Mouse (Mus musculus) midbrain, embryonic 16.5 days (tissue): ENCODE data around the gene Gm28374. TPM values are rescaled to one million over a fixed set of nuclear protein-coding genes. Genes with fewer than 3 reads are reported as not detected.

ENCODE experiments used
- ATAC-seq: fragments of 200-750 bp; cut with Nextera tagmentation; 2 replicates; pipeline ENCODE4 v1.8.0; 2017; ENCODE audit warnings: moderate TSS enrichment
- H3K27ac ChIP-seq: fragments of 300-500 bp; sonication (generic); 2 replicates; pipeline ENCODE4 v1.5.1; 2014; ENCODE audit warnings: mild to moderate bottlenecking, low read length, mixed read lengths
- H3K27me3 ChIP-seq: fragments of 300-500 bp; sonication (generic); 2 replicates; pipeline ENCODE4 v1.6.1; 2014; ENCODE audit warnings: low read depth, low read length, mixed read lengths; ENCODE audit not compliant: control insufficient read depth, insufficient read depth
- H3K36me3 ChIP-seq: fragments of 300-500 bp; sonication (generic); 2 replicates; pipeline ENCODE4 v1.6.1; 2014; ENCODE audit warnings: mild to moderate bottlenecking, low read length, moderate library complexity, mixed read lengths; ENCODE audit not compliant: control insufficient read depth, insufficient read depth
- H3K4me1 ChIP-seq: fragments of 300-500 bp; sonication (generic); 2 replicates; pipeline ENCODE4 v1.6.1; 2014; ENCODE audit warnings: mild to moderate bottlenecking, low read length, mixed read lengths; ENCODE audit not compliant: control insufficient read depth, insufficient read depth
- H3K4me2 ChIP-seq: fragments of 300-500 bp; sonication (generic); 2 replicates; pipeline ENCODE4 v1.6.1; 2014; ENCODE audit warnings: mild to moderate bottlenecking, low read length, mixed read lengths
- H3K4me3 ChIP-seq: fragments of 300-500 bp; sonication (generic); 2 replicates; pipeline ENCODE4 v1.5.1; 2014; ENCODE audit warnings: low read depth, mild to moderate bottlenecking, low read length, moderate library complexity, mixed read lengths
- H3K9ac ChIP-seq: fragments of 300-500 bp; sonication (generic); 2 replicates; pipeline ENCODE4 v1.6.1; 2014; ENCODE audit warnings: low read depth, low read length, mixed read lengths
- H3K9me3 ChIP-seq: fragments of 300-500 bp; sonication (generic); replicated peaks from 2 replicates; pipeline ENCODE4 v1.6.1; 2014; ENCODE audit warnings: mild to moderate bottlenecking, low read length, mixed read lengths; ENCODE audit not compliant: control insufficient read depth, poor library complexity, severe bottlenecking
- WGBS: fragments of 180-500 bp; shearing (Covaris S2); extraction: QIAGEN DNeasy Blood & Tissue Kit; methylation state at CpG from one replicate; pipeline ENCODE4 v1.1.7; 2014; 5-methylcytosine and 5-hydroxymethylcytosine counted together
- polyA plus RNA-seq: library from polyadenylated mRNA; unstranded; fragments of >200 nt; fragmentation: Nextera tagmentation; extraction: Ambion mirVana; gene quantifications from 2 replicates; pipeline ENCODE4 v1.2.1, GENCODE M21; 2015

Gm28374 gene
- polyA plus RNA-seq, 1 experiment from 2014 or later: 0.85 TPM

GRCm38 (mm10) chr19:6118677-6119185 lies 36.7 kb upstream of the Gm28374 start:
- Histone ChIP-seq H3K27me3 (no peaks in the 10 kb centered on the region), H3K9ac (peak overlapping the region; percentile 70), H3K4me3 (peak overlapping the region; percentile 83), H3K4me2 (peak overlapping the region; percentile 90), H3K36me3 (peaks cover 19% of the 10 kb centered on the region), H3K9me3 (no peaks in the 10 kb centered on the region), H3K4me1 (peaks cover 22% of the 10 kb centered on the region), H3K27ac (peak overlapping the region; percentile 91)
- WGBS: under 1% methylated on average over 8 of the region's 8 CpGs
- peak; percentile 63 for ATAC-seq

- Histone ChIP-seq H3K27me3 (no peaks in the 10 kb centered on the region), H3K4me1 (peaks cover 22% of the 10 kb centered on the region), H3K4me2 (peak within 1 kb of the TSS; percentile 90), H3K27ac (peak within 1 kb of the TSS; percentile 91), H3K9ac (peak within 1 kb of the TSS; percentile 91), H3K9me3 (no peaks in the 10 kb centered on the region), H3K4me3 (peak within 1 kb of the TSS; percentile 83), H3K36me3 (peaks cover 19% of the 10 kb centered on the region)
- WGBS: under 1% methylated on average over 76 of the region's 77 CpGs
- peak; percentile 89 for ATAC-seq
These were observed 36.1 kb upstream of the Gm28374 start, which contains the start of gene Sac3d1 for GRCm38 (mm10) chr19:6117986-6118676. Sac3d1 (minus strand) TSS chr19:6118650.

- peak overlapping the region; percentile 83 for H3K4me3 ChIP-seq
- H3K27ac ChIP-seq: peak overlapping the region; percentile 91
- H3K36me3 ChIP-seq: peaks cover 19% of the 10 kb centered on the region
- H3K9ac ChIP-seq: peak overlapping the region; percentile 91
- H3K27me3 ChIP-seq: no peaks in the 10 kb centered on the region
- H3K4me1 ChIP-seq: peaks cover 22% of the 10 kb centered on the region
- peak overlapping the region; percentile 90 for H3K4me2 ChIP-seq
- no peak for ATAC-seq
- H3K9me3 ChIP-seq: no peaks in the 10 kb centered on the region
- WGBS: 5% methylated on average over 32 of the region's 32 CpGs
These were observed 35.4 kb upstream of the Gm28374 start for GRCm38 (mm10) chr19:6117346-6117985.

- ATAC-seq: no peak
- Histone ChIP-seq H3K4me2 (no peak overlapping the region; the same call in 1 of the 2 replicates), H3K27me3 (no peaks in the 10 kb centered on the region), H3K36me3 (peaks cover 19% of the 10 kb centered on the region), H3K27ac (no peak overlapping the region), H3K9ac (no peak overlapping the region), H3K4me1 (peaks cover 22% of the 10 kb centered on the region), H3K9me3 (no peaks in the 10 kb centered on the region), H3K4me3 (no peak overlapping the region)
- 93% methylated on average over 15 of the region's 15 CpGs for WGBS
These were observed 34.2 kb upstream of the Gm28374 start for GRCm38 (mm10) chr19:6116113-6116850.

GRCm38 (mm10) chr19:6113116-6113515 lies 31.1 kb upstream of the Gm28374 start:
- Histone ChIP-seq H3K27ac (no peak overlapping the region), H3K9ac (no peak overlapping the region)
- 71% methylated on average over 6 of the region's 6 CpGs for WGBS

GRCm38 (mm10) chr19:6105586-6105985 lies 23.5 kb upstream of the Gm28374 start, which contains the start of gene Naaladl1:
Naaladl1 (plus strand) TSS chr19:6105782.
- Histone ChIP-seq H3K4me3 (no peak within 1 kb of the TSS), H3K4me2 (no peak within 1 kb of the TSS), H3K27me3 (no peaks in the 10 kb centered on the region), H3K9ac (no peak within 1 kb of the TSS), H3K36me3 (no peaks in the 10 kb centered on the region), H3K27ac (no peak within 1 kb of the TSS), H3K9me3 (no peaks in the 10 kb centered on the region), H3K4me1 (no peaks in the 10 kb centered on the region)
- 88% methylated on average over 7 of the region's 7 CpGs for WGBS
- ATAC-seq: no peak

More at GRCm38 (mm10) chr19:6113116-6113515, 31.1 kb upstream of the Gm28374 start:
- Histone ChIP-seq H3K4me1 (peaks cover 10% of the 10 kb centered on the region), H3K36me3 (peaks cover 17% of the 10 kb centered on the region), H3K4me3 (no peak overlapping the region), H3K27me3 (no peaks in the 10 kb centered on the region), H3K9me3 (no peaks in the 10 kb centered on the region), H3K4me2 (no peak overlapping the region)
- ATAC-seq: no peak

- Histone ChIP-seq H3K27me3 (no peaks in the 10 kb centered on the region), H3K4me2 (no peak overlapping the region), H3K9me3 (no peaks in the 10 kb centered on the region), H3K4me3 (no peak overlapping the region), H3K4me1 (no peaks in the 10 kb centered on the region), H3K36me3 (no peaks in the 10 kb centered on the region), H3K27ac (no peak overlapping the region), H3K9ac (no peak overlapping the region)
- ATAC-seq: no peak
- 80% methylated on average over 4 of the region's 4 CpGs for WGBS
These were observed 22.4 kb upstream of the Gm28374 start for GRCm38 (mm10) chr19:6104476-6104875.

GRCm38 (mm10) chr19:6102169-6102853 lies 20.3 kb upstream of the Gm28374 start:
- Histone ChIP-seq H3K36me3 (no peaks in the 10 kb centered on the region), H3K4me3 (no peak overlapping the region), H3K27ac (no peak overlapping the region), H3K4me2 (no peak overlapping the region), H3K9me3 (no peaks in the 10 kb centered on the region), H3K9ac (no peak overlapping the region), H3K27me3 (no peaks in the 10 kb centered on the region), H3K4me1 (no peaks in the 10 kb centered on the region)
- WGBS: 82% methylated on average over 6 of the region's 6 CpGs
- no peak for ATAC-seq
